Mouse (Mus musculus): ENCODE measurements around the gene Phf5a. TPM values are rescaled to one million over a fixed set of nuclear protein-coding genes. Genes with fewer than 3 reads are reported as not detected.
A peak's percentile ranks its signal among the peaks of the same experiment; 100 is the strongest.

Gene Phf5a
- polyA plus RNA-seq, 1 experiment from 2014 or later: 157 TPM

DNA sequence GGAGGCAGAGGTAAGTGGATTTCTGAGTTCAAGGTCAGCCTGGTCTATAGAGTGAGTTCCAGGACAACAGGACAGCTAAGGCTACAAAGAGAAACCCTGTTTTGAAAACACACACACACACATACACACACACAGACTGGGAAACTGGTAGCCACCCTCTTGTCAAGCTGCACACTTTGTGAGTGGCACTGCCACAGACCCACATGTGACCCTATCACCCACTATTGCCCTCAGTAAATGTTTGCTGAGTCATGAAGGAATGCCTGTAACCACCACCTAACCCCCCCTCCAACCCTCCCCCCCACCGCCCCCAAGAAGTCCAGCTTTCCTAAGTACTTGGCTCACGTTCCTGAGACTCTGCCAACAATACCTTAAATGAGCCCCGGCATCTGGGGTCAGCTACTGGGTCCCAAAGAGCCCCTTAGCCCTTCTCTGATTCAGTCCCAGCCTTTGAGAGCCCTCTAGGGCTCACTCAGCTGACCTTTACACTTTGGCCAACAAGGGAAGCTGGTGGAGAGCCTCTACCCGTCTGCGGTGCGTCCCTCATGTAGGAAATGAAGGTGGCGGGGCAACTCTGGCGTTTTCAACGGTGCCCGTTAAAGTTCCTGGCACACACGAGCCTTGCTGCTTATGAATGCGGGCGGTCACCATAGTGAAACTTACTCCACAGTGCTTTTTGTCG, 33.0 kb downstream of the Phf5a start:
- Histone ChIP-seq H3K4me3 (ENCODE audit: low read depth, low read length) (no peak overlapping the region), H3K4me2 (replicated peaks; ENCODE audit: low read depth, low read length) (no peak overlapping the region), H3K9ac (replicated peaks; ENCODE audit: low read depth, low read length) (no peak overlapping the region), H3K36me3 (ENCODE audit: control insufficient read depth, insufficient read depth, low read length) (no peaks in the 10 kb centered on the region), H3K9me3 (ENCODE audit: control insufficient read depth, low read depth, low read length) (no peaks in the 10 kb centered on the region), H3K27ac (ENCODE audit: low read length) (no peak overlapping the region), H3K27me3 (ENCODE audit: control insufficient read depth, insufficient read depth, low read length) (no peaks in the 10 kb centered on the region), H3K4me1 (ENCODE audit: control insufficient read depth, insufficient read depth, low read length) (peaks cover 16% of the 10 kb centered on the region)
- 66% methylated on average over 14 of the region's 14 CpGs for WGBS
- ATAC-seq (ENCODE audit: insufficient number of reproducible peaks, insufficient read depth, low FRiP score, low read depth): no peak

GRCm38 (mm10) chr15:81836966-81837920, 34.5 kb downstream of the Phf5a start:
- H3K4me3 ChIP-seq (ENCODE audit: low read depth, low read length): no peak overlapping the region
- H3K9me3 ChIP-seq (ENCODE audit: control insufficient read depth, low read depth, low read length): no peaks in the 10 kb centered on the region
- H3K27me3 ChIP-seq (ENCODE audit: control insufficient read depth, insufficient read depth, low read length): no peaks in the 10 kb centered on the region
- H3K27ac ChIP-seq (ENCODE audit: low read length): no peak overlapping the region
- no peaks in the 10 kb centered on the region for H3K36me3 ChIP-seq (ENCODE audit: control insufficient read depth, insufficient read depth, low read length)
- peaks cover 16% of the 10 kb centered on the region for H3K4me1 ChIP-seq (ENCODE audit: control insufficient read depth, insufficient read depth, low read length)
- peak overlapping the region; percentile 70; the same call in 1 of the 2 replicates for H3K4me2 ChIP-seq (replicated peaks; ENCODE audit: low read depth, low read length)
- ATAC-seq (ENCODE audit: insufficient number of reproducible peaks, insufficient read depth, low FRiP score, low read depth): no peak
- no peak overlapping the region for H3K9ac ChIP-seq (replicated peaks; ENCODE audit: low read depth, low read length)
- 50% methylated on average over 7 of the region's 7 CpGs for WGBS

GRCm38 (mm10) chr15:81836124-81836821, 35.4 kb downstream of the Phf5a start:
- Histone ChIP-seq H3K9ac (replicated peaks; ENCODE audit: low read depth, low read length) (peak overlapping the region; percentile 33; the same call in 1 of the 2 replicates), H3K9me3 (ENCODE audit: control insufficient read depth, low read depth, low read length) (no peaks in the 10 kb centered on the region), H3K4me3 (ENCODE audit: low read depth, low read length) (peak overlapping the region; percentile 29), H3K27ac (ENCODE audit: low read length) (no peak overlapping the region), H3K4me2 (replicated peaks; ENCODE audit: low read depth, low read length) (peak overlapping the region; percentile 70), H3K27me3 (ENCODE audit: control insufficient read depth, insufficient read depth, low read length) (no peaks in the 10 kb centered on the region), H3K36me3 (ENCODE audit: control insufficient read depth, insufficient read depth, low read length) (no peaks in the 10 kb centered on the region), H3K4me1 (ENCODE audit: control insufficient read depth, insufficient read depth, low read length) (peaks cover 16% of the 10 kb centered on the region)
- WGBS: 2% methylated on average over 33 of the region's 33 CpGs
- ATAC-seq (ENCODE audit: insufficient number of reproducible peaks, insufficient read depth, low FRiP score, low read depth): peak; percentile 87

DNA sequence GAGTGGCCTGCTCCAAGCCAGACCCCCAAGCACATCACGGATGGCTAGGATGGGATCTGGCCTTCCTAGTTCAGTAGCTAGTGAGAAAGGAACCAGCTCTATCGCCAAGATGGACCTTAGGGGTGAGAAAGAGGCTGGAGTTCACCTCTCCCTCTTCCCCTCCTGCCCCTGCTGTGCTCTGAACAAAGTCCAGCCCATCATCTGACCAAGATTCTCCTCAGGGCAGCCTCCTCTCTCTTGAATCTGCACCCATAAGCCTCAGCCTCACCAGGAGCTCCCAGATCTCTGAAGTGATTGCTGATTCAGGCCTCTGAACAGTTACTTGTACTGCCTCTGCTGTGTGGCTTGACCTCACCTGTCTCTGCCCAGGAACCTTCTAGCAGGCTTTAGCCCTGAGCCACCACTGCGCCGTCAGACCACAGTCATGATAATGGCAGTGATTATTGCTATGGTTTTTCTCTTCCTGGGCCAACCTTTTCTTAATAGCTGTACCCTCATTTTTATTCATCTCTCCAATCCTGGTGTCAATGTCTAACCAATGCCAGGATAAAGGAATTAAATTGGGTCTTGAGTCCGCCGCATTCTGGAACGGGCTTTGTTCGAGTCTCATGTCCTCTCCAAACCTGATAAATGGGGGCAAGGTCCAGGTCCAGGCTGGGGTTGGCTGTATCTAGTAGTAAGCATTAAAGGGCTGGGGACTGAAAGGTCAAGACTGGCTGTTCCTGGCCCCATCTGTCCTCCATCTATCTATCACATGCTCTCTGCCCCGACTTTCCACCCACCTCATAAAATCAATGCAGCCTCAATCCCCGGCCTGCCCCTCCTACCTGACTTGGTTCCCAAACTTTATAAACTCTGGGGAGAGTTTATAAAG, 36.5 kb downstream of the Phf5a start:
- peak overlapping the region; percentile 70; the same call in 1 of the 2 replicates for H3K4me2 ChIP-seq (replicated peaks; ENCODE audit: low read depth, low read length)

DNA sequence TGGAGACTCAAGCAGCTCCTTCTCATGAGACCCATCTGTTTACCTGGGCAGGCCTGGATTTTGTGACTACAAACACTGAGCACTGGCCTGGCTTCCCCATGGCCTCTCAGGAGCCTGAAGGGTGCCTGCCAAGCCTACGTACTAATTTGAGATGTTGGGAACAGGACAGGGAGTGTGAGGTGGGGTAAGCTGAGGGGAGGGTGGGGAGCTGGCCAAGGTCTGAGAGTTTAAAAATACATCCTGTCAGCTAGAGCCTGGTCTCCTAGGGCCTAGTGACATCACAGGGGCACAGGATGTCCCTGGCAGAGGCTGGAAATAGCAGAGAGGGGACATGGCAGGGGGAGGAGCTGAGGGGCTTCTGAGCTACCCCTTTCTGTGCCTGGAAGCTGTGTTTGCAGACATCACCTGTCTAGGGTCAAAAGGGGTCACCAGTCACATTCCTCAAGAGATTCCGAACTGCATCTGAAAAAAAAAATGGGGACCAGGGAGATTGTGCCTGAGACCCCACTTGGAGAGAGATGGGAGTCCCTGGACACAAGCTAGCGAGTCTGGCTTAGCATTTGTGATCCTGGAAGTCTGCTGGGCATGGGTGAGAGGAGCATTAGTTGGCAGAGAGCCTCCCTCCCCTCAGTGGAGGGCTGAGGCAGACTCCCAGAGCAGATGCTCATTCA, 37.4 kb downstream of the Phf5a start:
- H3K4me1 ChIP-seq (ENCODE audit: control insufficient read depth, insufficient read depth, low read length): peaks cover 16% of the 10 kb centered on the region
- H3K9ac ChIP-seq (replicated peaks; ENCODE audit: low read depth, low read length): no peak overlapping the region
- no peak overlapping the region for H3K4me3 ChIP-seq (ENCODE audit: low read depth, low read length)
- WGBS: 47% methylated on average over 3 of the region's 3 CpGs
- no peak overlapping the region for H3K27ac ChIP-seq (ENCODE audit: low read length)
- no peaks in the 10 kb centered on the region for H3K27me3 ChIP-seq (ENCODE audit: control insufficient read depth, insufficient read depth, low read length)
- no peaks in the 10 kb centered on the region for H3K36me3 ChIP-seq (ENCODE audit: control insufficient read depth, insufficient read depth, low read length)
- H3K4me2 ChIP-seq (replicated peaks; ENCODE audit: low read depth, low read length): no peak overlapping the region
- ATAC-seq (ENCODE audit: insufficient number of reproducible peaks, insufficient read depth, low FRiP score, low read depth): no peak
- no peaks in the 10 kb centered on the region for H3K9me3 ChIP-seq (ENCODE audit: control insufficient read depth, low read depth, low read length)

More for the DNA sequence above, 36.5 kb downstream of the Phf5a start:
- H3K4me3 ChIP-seq (ENCODE audit: low read depth, low read length): no peak overlapping the region
- H3K27ac ChIP-seq (ENCODE audit: low read length): no peak overlapping the region
- no peaks in the 10 kb centered on the region for H3K9me3 ChIP-seq (ENCODE audit: control insufficient read depth, low read depth, low read length)
- H3K9ac ChIP-seq (replicated peaks; ENCODE audit: low read depth, low read length): no peak overlapping the region
- no peaks in the 10 kb centered on the region for H3K27me3 ChIP-seq (ENCODE audit: control insufficient read depth, insufficient read depth, low read length)
- WGBS: 62% methylated on average over 10 of the region's 10 CpGs
- peaks cover 16% of the 10 kb centered on the region for H3K4me1 ChIP-seq (ENCODE audit: control insufficient read depth, insufficient read depth, low read length)
- H3K36me3 ChIP-seq (ENCODE audit: control insufficient read depth, insufficient read depth, low read length): no peaks in the 10 kb centered on the region
- ATAC-seq (ENCODE audit: insufficient number of reproducible peaks, insufficient read depth, low FRiP score, low read depth): no peak

- ATAC-seq (ENCODE audit: insufficient number of reproducible peaks, insufficient read depth, low FRiP score, low read depth): no peak
- Histone ChIP-seq H3K4me2 (replicated peaks; ENCODE audit: low read depth, low read length) (no peak overlapping the region), H3K27me3 (ENCODE audit: control insufficient read depth, insufficient read depth, low read length) (no peaks in the 10 kb centered on the region), H3K27ac (ENCODE audit: low read length) (no peak overlapping the region), H3K9ac (replicated peaks; ENCODE audit: low read depth, low read length) (no peak overlapping the region), H3K9me3 (ENCODE audit: control insufficient read depth, low read depth, low read length) (no peaks in the 10 kb centered on the region), H3K4me3 (ENCODE audit: low read depth, low read length) (no peak overlapping the region), H3K36me3 (ENCODE audit: control insufficient read depth, insufficient read depth, low read length) (no peaks in the 10 kb centered on the region; the same call in 1 of the 2 replicates), H3K4me1 (ENCODE audit: control insufficient read depth, insufficient read depth, low read length) (peaks cover 16% of the 10 kb centered on the region)
- 63% methylated on average over 4 of the region's 4 CpGs for WGBS
These were observed 38.2 kb downstream of the Phf5a start for GRCm38 (mm10) chr15:81833481-81833880.

- Histone ChIP-seq H3K4me1 (ENCODE audit: control insufficient read depth, insufficient read depth, low read length) (peaks cover 16% of the 10 kb centered on the region), H3K27ac (ENCODE audit: low read length) (no peak overlapping the region), H3K36me3 (ENCODE audit: control insufficient read depth, insufficient read depth, low read length) (no peaks in the 10 kb centered on the region; the same call in 1 of the 2 replicates), H3K4me3 (ENCODE audit: low read depth, low read length) (no peak overlapping the region), H3K9ac (replicated peaks; ENCODE audit: low read depth, low read length) (no peak overlapping the region), H3K27me3 (ENCODE audit: control insufficient read depth, insufficient read depth, low read length) (no peaks in the 10 kb centered on the region), H3K9me3 (ENCODE audit: control insufficient read depth, low read depth, low read length) (no peaks in the 10 kb centered on the region), H3K4me2 (replicated peaks; ENCODE audit: low read depth, low read length) (no peak overlapping the region)
- 59% methylated on average over 3 of the region's 3 CpGs for WGBS
- no peak for ATAC-seq (ENCODE audit: insufficient number of reproducible peaks, insufficient read depth, low FRiP score, low read depth)
These were observed 39.5 kb downstream of the Phf5a start for GRCm38 (mm10) chr15:81832219-81832618.

Measured in stomach, embryonic 14.5 days (tissue).